Mouse (Mus musculus) liver, postnatal 0 days (tissue): ENCODE data around the gene Zfp704. TPM values are rescaled to one million over a fixed set of nuclear protein-coding genes. Genes with fewer than 3 reads are reported as not detected.

ENCODE experiments used
- ATAC-seq: fragments of 200-750 bp; cut with Nextera tagmentation; 2 replicates; pipeline ENCODE4 v1.8.0; 2017; ENCODE audit warnings: mild to moderate bottlenecking, moderate library complexity
- DNase-seq: peaks from one replicate; pipeline ENCODE4 v3.0.0-alpha.2; 2016
- H3K27ac ChIP-seq: fragments of 300-500 bp; sonication (generic); 2 replicates; pipeline ENCODE4 v1.5.1; 2014; ENCODE audit warnings: antibody characterized with exemption, moderate library complexity, mild to moderate bottlenecking, low read depth
- H3K27me3 ChIP-seq: fragments of 300-500 bp; sonication (generic); 2 replicates; pipeline ENCODE4 v1.6.1; 2014; ENCODE audit warnings: low read length, control low read depth, mixed read lengths; ENCODE audit not compliant: insufficient read depth
- H3K36me3 ChIP-seq: fragments of 300-500 bp; sonication (generic); replicated peaks from 2 replicates; pipeline ENCODE4 v1.6.1; 2014; ENCODE audit warnings: mild to moderate bottlenecking, control low read depth, low read length, moderate library complexity, mixed read lengths; ENCODE audit not compliant: insufficient read depth
- H3K4me1 ChIP-seq: fragments of 300-500 bp; sonication (generic); 2 replicates; pipeline ENCODE4 v1.6.1; 2014; ENCODE audit warnings: antibody characterized with exemption, mild to moderate bottlenecking, control low read depth; ENCODE audit not compliant: insufficient read depth
- H3K4me2 ChIP-seq: fragments of 300-500 bp; sonication (generic); 2 replicates; pipeline ENCODE4 v1.6.1; 2014; ENCODE audit warnings: low read depth, mild to moderate bottlenecking, low read length, moderate library complexity, mixed read lengths
- H3K4me3 ChIP-seq: fragments of 300-500 bp; sonication (generic); 2 replicates; pipeline ENCODE4 v1.5.1; 2014; ENCODE audit warnings: low read depth, low read length
- H3K9ac ChIP-seq: fragments of 300-500 bp; sonication (generic); replicated peaks from 2 replicates; pipeline ENCODE4 v1.6.1; 2014; ENCODE audit warnings: mild to moderate bottlenecking, moderate library complexity
- H3K9me3 ChIP-seq: fragments of 300-500 bp; sonication (generic); 2 replicates; pipeline ENCODE4 v1.6.1; 2016; ENCODE audit warnings: mild to moderate bottlenecking, control low read depth, low read length, mixed read lengths
- CTCF ChIP-seq: sonication (generic); IDR thresholded peaks from 2 replicates; pipeline ENCODE4 v1.5.1; 2016; ENCODE audit warnings: antibody characterized with exemption, low read depth
- EP300 ChIP-seq: IDR thresholded peaks from 2 replicates; pipeline ENCODE4 v1.6.1; 2016; ENCODE audit warnings: antibody characterized with exemption, low read depth, mild to moderate bottlenecking
- WGBS: fragments of 180-500 bp; shearing (Covaris S2); extraction: QIAGEN DNeasy Blood & Tissue Kit; methylation state at CpG from one replicate; pipeline ENCODE4 v1.1.7; 2014; ENCODE audit not compliant: insufficient replicate concordance; 5-methylcytosine and 5-hydroxymethylcytosine counted together
- polyA plus RNA-seq: library from polyadenylated mRNA; unstranded; fragments of >200 nt; fragmentation: Nextera tagmentation; extraction: Ambion mirVana; gene quantifications from 2 replicates; pipeline ENCODE4 v1.2.1, GENCODE M21; 2015

Gene Zfp704
- polyA plus RNA-seq, 1 experiment from 2014 or later = 0.94 TPM

GRCm38 (mm10) chr3:9403255-9404050 is 206.4 kb downstream of the Zfp704 start:
- WGBS = 29% methylated on average over 5 of the region's 5 CpGs
- Histone ChIP-seq H3K27me3 (no peaks in the 10 kb centered on the region), H3K4me1 (peaks cover 19% of the 10 kb centered on the region), H3K27ac (no peak overlapping the region), H3K4me3 (no peak overlapping the region), H3K9ac (no peak overlapping the region), H3K4me2 (no peak overlapping the region; the same call in 1 of the 2 replicates), H3K36me3 (no peaks in the 10 kb centered on the region), H3K9me3 (no peaks in the 10 kb centered on the region)
- TF ChIP-seq EP300 = peak; percentile 83
- no peak for TF ChIP-seq CTCF
- DNase-seq (no peak), ATAC-seq (peak; percentile 64)

DNA sequence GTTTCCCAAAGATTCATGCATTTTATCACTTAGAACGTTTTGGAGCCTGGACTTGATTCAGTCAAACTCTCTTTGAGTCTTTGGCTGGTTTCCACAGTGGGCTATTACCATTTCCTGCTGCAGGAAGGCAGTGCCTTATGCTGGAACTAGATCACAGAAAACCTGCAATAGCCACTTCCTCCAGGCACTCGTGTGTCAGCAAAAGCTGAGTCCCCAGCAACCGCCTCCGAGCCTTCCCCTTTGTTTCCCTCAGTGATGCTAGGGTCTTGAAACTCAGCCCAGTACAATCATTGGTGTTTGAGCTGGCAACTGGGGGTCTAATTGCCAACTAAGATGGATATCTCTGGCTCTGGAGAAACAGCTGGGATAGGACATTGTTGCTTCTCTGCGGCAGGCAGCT is 207.0 kb downstream of the Zfp704 start:
- DNase-seq (no peak), ATAC-seq (0 out of 2 replicates have a peak, but pooled peaks have one; percentile 43)
- Histone ChIP-seq H3K9me3 (no peaks in the 10 kb centered on the region), H3K4me2 (no peak overlapping the region; the same call in 1 of the 2 replicates), H3K27ac (no peak overlapping the region), H3K4me3 (no peak overlapping the region), H3K36me3 (no peaks in the 10 kb centered on the region), H3K9ac (no peak overlapping the region), H3K4me1 (peaks cover 19% of the 10 kb centered on the region), H3K27me3 (no peaks in the 10 kb centered on the region)
- whole genome bisulfite sequencing = 25% methylated on average over 5 of the region's 5 CpGs
- no peak for TF ChIP-seq EP300
- TF ChIP-seq CTCF = no peak

DNA sequence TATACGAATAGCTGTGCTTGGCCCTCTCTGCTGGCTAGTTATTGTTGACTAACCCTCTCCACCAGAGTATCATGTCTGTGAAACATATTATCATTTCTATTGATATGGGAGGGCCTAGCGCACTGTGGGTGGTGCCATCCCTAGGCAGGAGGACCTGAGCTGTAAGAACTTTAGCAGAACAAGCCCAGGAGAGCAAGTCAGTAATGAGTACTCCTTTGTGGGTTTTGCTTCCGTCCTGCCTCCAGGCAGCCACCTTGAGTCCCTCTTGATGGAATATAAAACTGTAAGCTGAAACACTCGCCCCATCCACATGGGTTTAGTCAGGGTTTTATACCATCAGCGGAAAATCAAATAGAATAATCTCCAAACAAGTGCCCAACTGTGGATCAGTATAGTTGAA is 207.5 kb downstream of the Zfp704 start:
- H3K27ac ChIP-seq = no peak overlapping the region
- H3K4me1 ChIP-seq = peaks cover 19% of the 10 kb centered on the region
- no peak for ATAC-seq

DNA sequence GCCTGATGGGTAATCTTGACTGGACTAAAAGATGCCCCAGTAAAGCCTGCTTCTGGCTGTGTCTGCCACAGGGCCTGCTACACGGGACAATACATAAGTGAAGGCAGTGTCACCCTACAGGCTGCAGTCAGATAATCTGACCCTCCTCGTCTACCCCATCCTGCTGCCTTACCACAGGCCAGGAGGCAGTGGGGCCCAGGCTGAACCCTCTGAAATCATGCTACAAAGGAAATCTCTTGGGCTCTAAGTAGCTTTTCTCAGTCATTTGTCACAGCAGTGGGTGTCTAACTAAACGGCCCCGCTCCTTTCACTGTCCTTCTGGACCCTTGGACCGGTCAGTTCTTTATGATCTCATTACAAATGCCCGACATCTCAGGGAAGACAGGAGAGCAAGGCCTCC is 208.2 kb downstream of the Zfp704 start:
- Histone ChIP-seq H3K4me3 (no peak overlapping the region), H3K27me3 (no peaks in the 10 kb centered on the region), H3K9ac (no peak overlapping the region), H3K9me3 (no peaks in the 10 kb centered on the region), H3K4me2 (no peak overlapping the region), H3K27ac (no peak overlapping the region), H3K36me3 (no peaks in the 10 kb centered on the region), H3K4me1 (peaks cover 19% of the 10 kb centered on the region)
- ATAC-seq (no peak), DNase-seq (no peak)
- TF ChIP-seq CTCF (no peak), EP300 (no peak)
- 57% methylated on average over 6 of the region's 6 CpGs for WGBS

More for the DNA sequence above, 207.5 kb downstream of the Zfp704 start:
- H3K36me3 ChIP-seq = no peaks in the 10 kb centered on the region
- 42% methylated on average over 5 of the region's 5 CpGs for WGBS
- no peak overlapping the region for H3K9ac ChIP-seq
- no peak for TF ChIP-seq EP300
- no peak for TF ChIP-seq CTCF
- no peaks in the 10 kb centered on the region for H3K27me3 ChIP-seq
- DNase-seq = no peak
- H3K9me3 ChIP-seq = no peaks in the 10 kb centered on the region
- H3K4me2 ChIP-seq = no peak overlapping the region
- no peak overlapping the region for H3K4me3 ChIP-seq

DNA sequence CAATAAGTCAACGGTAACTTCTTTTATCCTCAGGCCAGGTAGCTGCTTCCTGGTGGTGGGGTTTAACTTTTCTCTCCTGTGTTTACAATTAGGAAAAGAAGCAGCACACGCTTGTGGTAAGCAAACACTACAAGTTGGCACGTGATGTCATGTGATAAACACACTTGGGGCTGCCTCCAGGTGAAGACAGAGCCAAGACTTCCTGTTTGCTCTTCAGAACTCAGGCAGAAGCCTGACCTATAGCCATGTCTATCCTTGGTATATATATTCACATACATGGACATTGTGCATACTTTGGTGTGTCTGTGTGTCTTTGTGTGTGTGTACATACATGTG is 209.0 kb downstream of the Zfp704 start:
- TF ChIP-seq EP300 = no peak
- TF ChIP-seq CTCF = no peak
- no peak for DNase-seq

GRCm38 (mm10) chr3:9400201-9400885 is 209.5 kb downstream of the Zfp704 start:
- TF ChIP-seq EP300 (no peak), CTCF (peak; percentile 49)
- no peak overlapping the region; the same call in 1 of the 2 replicates for H3K4me2 ChIP-seq
- no peak for ATAC-seq
- peaks cover 19% of the 10 kb centered on the region for H3K4me1 ChIP-seq
- no peak overlapping the region for H3K9ac ChIP-seq
- no peaks in the 10 kb centered on the region for H3K27me3 ChIP-seq
- H3K27ac ChIP-seq = no peak overlapping the region
- 37% methylated on average over 3 of the region's 3 CpGs for WGBS
- DNase-seq = no peak
- H3K9me3 ChIP-seq = no peaks in the 10 kb centered on the region
- H3K36me3 ChIP-seq = no peaks in the 10 kb centered on the region
- H3K4me3 ChIP-seq = no peak overlapping the region

More for the DNA sequence above, 209.0 kb downstream of the Zfp704 start:
- 43% methylated on average over 3 of the region's 3 CpGs for WGBS
- no peaks in the 10 kb centered on the region for H3K27me3 ChIP-seq
- no peak for ATAC-seq
- H3K9me3 ChIP-seq = no peaks in the 10 kb centered on the region
- H3K36me3 ChIP-seq = no peaks in the 10 kb centered on the region
- H3K4me3 ChIP-seq = no peak overlapping the region
- H3K27ac ChIP-seq = no peak overlapping the region
- H3K4me2 ChIP-seq = no peak overlapping the region
- peaks cover 19% of the 10 kb centered on the region for H3K4me1 ChIP-seq
- H3K9ac ChIP-seq = no peak overlapping the region
